Mouse (Mus musculus): ENCODE results near the gene Pth2. TPM values are rescaled to one million over a fixed set of nuclear protein-coding genes. Genes with fewer than 3 reads are reported as not detected.
"Not testable (repeated sequence)": the region's sequence is repeated elsewhere in the genome, so short reads cannot be mapped to it uniquely, and the experiment has no call there.

Pth2 gene
- polyA plus RNA-seq, 1 experiment = not detected

GRCm38 (mm10) chr7:45165701-45166100 lies 15.1 kb upstream of the Pth2 start:
- Histone ChIP-seq H3K4me3 (replicated peaks) (no peak overlapping the region), H3K27me3 (ENCODE audit: control insufficient read depth) (peaks cover 88% of the 10 kb centered on the region), H3K36me3 (ENCODE audit: control insufficient read depth) (peaks cover 4% of the 10 kb centered on the region), H3K9me3 (ENCODE audit: control insufficient read depth, low read length) (peaks cover 37% of the 10 kb centered on the region), H3K4me1 (ENCODE audit: control insufficient read depth) (peaks cover 21% of the 10 kb centered on the region)
- TF ChIP-seq TAL1 (IDR thresholded peaks at IDR 0.05; ENCODE audit: low read length) = no peak
- TF ChIP-seq GATA1 (IDR thresholded peaks at IDR 0.05; ENCODE audit: low read length) = no peak

GRCm38 (mm10) chr7:45166950-45167401 lies 13.8 kb upstream of the Pth2 start:
- H3K4me3 ChIP-seq (replicated peaks) = no peak overlapping the region
- H3K4me1 ChIP-seq (ENCODE audit: control insufficient read depth) = peaks cover 17% of the 10 kb centered on the region
- H3K9me3 ChIP-seq (ENCODE audit: control insufficient read depth, low read length) = peaks cover 43% of the 10 kb centered on the region
- no peaks in the 10 kb centered on the region for H3K36me3 ChIP-seq (ENCODE audit: control insufficient read depth)
- H3K27me3 ChIP-seq (ENCODE audit: control insufficient read depth) = peaks cover 94% of the 10 kb centered on the region
- TF ChIP-seq TAL1 (IDR thresholded peaks at IDR 0.05; ENCODE audit: low read length) (no peak), GATA1 (IDR thresholded peaks at IDR 0.05; ENCODE audit: low read length) (no peak)

GRCm38 (mm10) chr7:45167761-45168445 lies 12.9 kb upstream of the Pth2 start:
- Histone ChIP-seq H3K4me3 (replicated peaks) (no peak overlapping the region), H3K4me1 (ENCODE audit: control insufficient read depth) (peaks cover 14% of the 10 kb centered on the region), H3K36me3 (ENCODE audit: control insufficient read depth) (no peaks in the 10 kb centered on the region), H3K9me3 (ENCODE audit: control insufficient read depth, low read length) (peaks cover 51% of the 10 kb centered on the region), H3K27me3 (ENCODE audit: control insufficient read depth) (peaks cover 89% of the 10 kb centered on the region)
- TF ChIP-seq TAL1 (IDR thresholded peaks at IDR 0.05; ENCODE audit: low read length) (no peak), GATA1 (IDR thresholded peaks at IDR 0.05; ENCODE audit: low read length) (no peak)

- Histone ChIP-seq H3K9me3 (ENCODE audit: control insufficient read depth, low read length) (peaks cover 51% of the 10 kb centered on the region), H3K4me1 (ENCODE audit: control insufficient read depth) (peaks cover 12% of the 10 kb centered on the region), H3K4me3 (replicated peaks) (no peak overlapping the region), H3K27me3 (ENCODE audit: control insufficient read depth) (peaks cover 86% of the 10 kb centered on the region), H3K36me3 (ENCODE audit: control insufficient read depth) (no peaks in the 10 kb centered on the region)
- TF ChIP-seq TAL1 (IDR thresholded peaks at IDR 0.05; ENCODE audit: low read length) (no peak), GATA1 (IDR thresholded peaks at IDR 0.05; ENCODE audit: low read length) (no peak)
Observed at GRCm38 (mm10) chr7:45168656-45169055, 12.1 kb upstream of the Pth2 start.

- TF ChIP-seq GATA1 (IDR thresholded peaks at IDR 0.05; ENCODE audit: low read length) (no peak), TAL1 (IDR thresholded peaks at IDR 0.05; ENCODE audit: low read length) (no peak)
- no peaks in the 10 kb centered on the region for H3K36me3 ChIP-seq (ENCODE audit: control insufficient read depth)
- peaks cover 6% of the 10 kb centered on the region for H3K4me1 ChIP-seq (ENCODE audit: control insufficient read depth)
- H3K9me3 ChIP-seq (ENCODE audit: control insufficient read depth, low read length) = peaks cover 49% of the 10 kb centered on the region
- no peak overlapping the region for H3K4me3 ChIP-seq (replicated peaks)
- peaks cover 85% of the 10 kb centered on the region for H3K27me3 ChIP-seq (ENCODE audit: control insufficient read depth)
Observed at GRCm38 (mm10) chr7:45169495-45169894, 11.3 kb upstream of the Pth2 start.

GRCm38 (mm10) chr7:45172974-45173373 lies 7.8 kb upstream of the Pth2 start:
- Histone ChIP-seq H3K9me3 (ENCODE audit: control insufficient read depth, low read length) (peaks cover 45% of the 10 kb centered on the region), H3K4me1 (ENCODE audit: control insufficient read depth) (peaks cover 6% of the 10 kb centered on the region), H3K4me3 (replicated peaks) (no peak overlapping the region), H3K36me3 (ENCODE audit: control insufficient read depth) (no peaks in the 10 kb centered on the region), H3K27me3 (ENCODE audit: control insufficient read depth) (peaks cover 85% of the 10 kb centered on the region)
- TF ChIP-seq TAL1 (IDR thresholded peaks at IDR 0.05; ENCODE audit: low read length) (no peak), GATA1 (IDR thresholded peaks at IDR 0.05; ENCODE audit: low read length) (no peak)

- H3K4me1 ChIP-seq (ENCODE audit: control insufficient read depth); H3K36me3 ChIP-seq (ENCODE audit: control insufficient read depth); H3K4me3 ChIP-seq (replicated peaks): not testable (repeated sequence)
- peaks cover 37% of the 10 kb centered on the region for H3K9me3 ChIP-seq (ENCODE audit: control insufficient read depth, low read length)
- peaks cover 85% of the 10 kb centered on the region for H3K27me3 ChIP-seq (ENCODE audit: control insufficient read depth)
Observed at GRCm38 (mm10) chr7:45173772-45174171, 7.0 kb upstream of the Pth2 start.

- peaks cover 28% of the 10 kb centered on the region for H3K9me3 ChIP-seq (ENCODE audit: control insufficient read depth, low read length)
- no peaks in the 10 kb centered on the region for H3K36me3 ChIP-seq (ENCODE audit: control insufficient read depth)
- H3K27me3 ChIP-seq (ENCODE audit: control insufficient read depth) = peaks cover 85% of the 10 kb centered on the region
- TF ChIP-seq TAL1 (IDR thresholded peaks at IDR 0.05; ENCODE audit: low read length) (no peak), GATA1 (IDR thresholded peaks at IDR 0.05; ENCODE audit: low read length) (no peak)
- H3K4me3 ChIP-seq (replicated peaks) = no peak overlapping the region
- peaks cover 9% of the 10 kb centered on the region for H3K4me1 ChIP-seq (ENCODE audit: control insufficient read depth)
Observed at GRCm38 (mm10) chr7:45174567-45175280, 6.1 kb upstream of the Pth2 start.

GRCm38 (mm10) chr7:45175398-45175797 lies 5.4 kb upstream of the Pth2 start:
- Histone ChIP-seq H3K4me1 (ENCODE audit: control insufficient read depth) (peaks cover 9% of the 10 kb centered on the region), H3K4me3 (replicated peaks) (no peak overlapping the region), H3K9me3 (ENCODE audit: control insufficient read depth, low read length) (peaks cover 21% of the 10 kb centered on the region), H3K36me3 (ENCODE audit: control insufficient read depth) (no peaks in the 10 kb centered on the region), H3K27me3 (ENCODE audit: control insufficient read depth) (peaks cover 85% of the 10 kb centered on the region)
- TF ChIP-seq TAL1 (IDR thresholded peaks at IDR 0.05; ENCODE audit: low read length) (no peak), GATA1 (IDR thresholded peaks at IDR 0.05; ENCODE audit: low read length) (no peak)
